15 mouse cellular contexts compared by ENCODE assay signal in the genomic region with DNA sequence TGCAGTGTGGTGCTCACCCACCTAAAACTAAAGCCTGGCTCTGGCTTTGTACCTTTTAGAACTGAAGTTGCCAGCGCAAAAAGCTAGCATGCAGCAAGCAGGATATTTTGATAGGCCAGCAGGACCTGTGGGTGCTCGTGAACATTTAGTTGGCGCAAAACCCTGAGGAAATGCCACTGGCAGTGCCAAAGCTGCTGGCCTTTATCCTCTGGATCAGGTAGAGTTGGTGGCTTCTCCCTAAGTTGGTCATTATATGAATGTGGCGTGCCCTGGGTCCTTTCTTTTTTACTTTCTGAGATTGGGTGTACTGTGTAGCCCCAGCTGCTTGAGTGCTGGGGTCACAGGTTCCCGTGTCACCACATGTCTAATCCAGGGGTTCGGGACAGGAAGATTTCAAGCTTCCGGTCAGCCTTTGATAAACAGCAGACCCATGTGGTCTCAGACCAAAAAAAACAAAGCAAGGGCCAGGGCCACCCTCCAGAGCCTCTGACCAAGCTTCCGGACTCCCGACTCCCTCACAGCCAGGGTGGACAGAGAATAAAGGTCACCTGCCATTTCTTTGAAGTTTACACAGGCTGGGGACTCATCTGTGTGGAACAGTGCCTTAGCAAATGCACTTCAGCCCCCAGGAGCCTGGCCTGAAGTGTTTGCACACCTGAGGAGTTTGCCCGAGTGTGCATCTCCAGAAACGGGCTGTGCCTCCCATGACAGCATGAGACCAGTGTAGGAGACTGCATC. TPM values are rescaled to one million over a fixed set of nuclear protein-coding genes. Genes with fewer than 3 reads are reported as not detected.
A peak's percentile ranks its signal among the peaks of the same experiment; 100 is the strongest.
DNase-seq lines count a peak whose midpoint lies in the region; ATAC-seq and TF ChIP-seq lines count a peak whose summit lies in the region.
"Had no signal": no experiment of that assay in that cellular context is flagged by ENCODE, and none has a peak within 500 bp of the region (broad histone marks: within the 10 kb centered on the region; RNA-seq: fewer than 3 reads in every experiment).

No protein-coding gene starts in this region.

- H3K4me1 ChIP-seq in hindbrain, embryonic 10.5 days (replicated peaks): peaks cover 19% of the 10 kb centered on the region
- peaks cover 1% of the 10 kb centered on the region; the same call in 1 of the 2 replicates for H3K4me1 ChIP-seq in hindbrain, postnatal 0 days (ENCODE audit: insufficient read depth, low read length)
- H3K4me1 ChIP-seq in lung, embryonic 16.5 days (replicated peaks; ENCODE audit: control insufficient read depth, insufficient read depth, low read length): peaks cover 14% of the 10 kb centered on the region
- H3K4me1 ChIP-seq: embryonic facial prominence, embryonic 12.5 days had no signal

- ATAC-seq in hindbrain, postnatal 0 days: no peak
- peak; percentile 65 for ATAC-seq in lung, embryonic 16.5 days (ENCODE audit: low read depth)
- ATAC-seq: midbrain, embryonic 16.5 days had no signal

- peaks cover 57% of the 10 kb centered on the region for H3K36me3 ChIP-seq in hindbrain, embryonic 10.5 days
- H3K36me3 ChIP-seq in hindbrain, postnatal 0 days (ENCODE audit: insufficient read depth, low read length): peaks cover 39% of the 10 kb centered on the region
- peaks cover 29% of the 10 kb centered on the region for H3K36me3 ChIP-seq in lung, embryonic 16.5 days (ENCODE audit: control insufficient read depth, insufficient read depth, low read length)

- no peak overlapping the region for H3K4me2 ChIP-seq in hindbrain, postnatal 0 days (ENCODE audit: low read depth, low read length)
- 0 out of 2 replicates have a peak overlapping the region, but pooled peaks have one; percentile 1 for H3K4me2 ChIP-seq in lung, embryonic 16.5 days (ENCODE audit: low read depth, low read length)
- H3K4me2 ChIP-seq: embryonic facial prominence, embryonic 12.5 days; intestine, embryonic 15.5 days; neural tube, embryonic 13.5 days had no signal

- no peak for DNase-seq in hindbrain, embryonic 10.5 days (ENCODE audit: low spot score)
- no peak for DNase-seq in hindbrain, postnatal 0 days (ENCODE audit: low spot score)
- peak; percentile 36 for DNase-seq in kidney, adult 9 months
- peak; percentile 22 for DNase-seq in kidney, postnatal 14 days
- no peak for DNase-seq in left cerebral cortex, adult 9 months (ENCODE audit: low spot score in 2 of 2)
- no peak for DNase-seq in layer of hippocampus, postnatal 14 days (ENCODE audit: low spot score in 2 of 2)
- DNase-seq: adrenal gland, postnatal 25 days; cerebellum, postnatal 36 days; spleen, adult 18-20 months had no signal

- H3K27ac ChIP-seq in hindbrain, embryonic 10.5 days: 0 out of 2 replicates have a peak overlapping the region, but pooled peaks have one; percentile 56
- H3K27ac ChIP-seq in hindbrain, postnatal 0 days: no peak overlapping the region
- no peak overlapping the region for H3K27ac ChIP-seq in lung, embryonic 16.5 days (ENCODE audit: low read length)
- H3K27ac ChIP-seq: embryonic facial prominence, embryonic 12.5 days; intestine, embryonic 15.5 days; neural tube, embryonic 13.5 days; stomach, postnatal 0 days had no signal

- no peak overlapping the region for H3K4me3 ChIP-seq in hindbrain, embryonic 10.5 days
- H3K4me3 ChIP-seq in hindbrain, postnatal 0 days (ENCODE audit: low read length): no peak overlapping the region
- no peak overlapping the region for H3K4me3 ChIP-seq in lung, embryonic 16.5 days (ENCODE audit: low read length)
- H3K4me3 ChIP-seq: embryonic facial prominence, embryonic 12.5 days; intestine, embryonic 15.5 days; neural tube, embryonic 13.5 days had no signal

- TF ChIP-seq CTCF in hindbrain, postnatal 0 days (IDR thresholded peaks at IDR 0.05; ENCODE audit: low read depth): no peak

- H3K27me3 ChIP-seq in hindbrain, embryonic 10.5 days (ENCODE audit: insufficient read depth, poor library complexity, severe bottlenecking): no peaks in the 10 kb centered on the region
- H3K27me3 ChIP-seq in hindbrain, postnatal 0 days (ENCODE audit: insufficient read depth, low read length): no peaks in the 10 kb centered on the region
- no peaks in the 10 kb centered on the region for H3K27me3 ChIP-seq in lung, embryonic 16.5 days (ENCODE audit: control insufficient read depth, insufficient read depth, low read depth, low read length)
- H3K27me3 ChIP-seq: embryonic facial prominence, embryonic 12.5 days; intestine, embryonic 15.5 days; neural tube, embryonic 13.5 days had no signal

- no peak overlapping the region for H3K9ac ChIP-seq in hindbrain, postnatal 0 days (replicated peaks; ENCODE audit: low read length)
- no peak overlapping the region; the same call in 1 of the 2 replicates for H3K9ac ChIP-seq in lung, embryonic 16.5 days (ENCODE audit: low read length)
- H3K9ac ChIP-seq: embryonic facial prominence, embryonic 12.5 days; intestine, embryonic 15.5 days; neural tube, embryonic 13.5 days had no signal

- WGBS in hindbrain, embryonic 10.5 days: 76% methylated on average over 11 of the region's 11 CpGs
- WGBS in hindbrain, postnatal 0 days: 76% methylated on average over 11 of the region's 11 CpGs
- 41% methylated on average over 11 of the region's 11 CpGs for WGBS in lung, embryonic 16.5 days

- H3K9me3 ChIP-seq in hindbrain, embryonic 10.5 days: no peaks in the 10 kb centered on the region
- no peaks in the 10 kb centered on the region for H3K9me3 ChIP-seq in hindbrain, postnatal 0 days (ENCODE audit: low read length)
- no peaks in the 10 kb centered on the region for H3K9me3 ChIP-seq in lung, embryonic 16.5 days (ENCODE audit: control insufficient read depth, low read length)
- H3K9me3 ChIP-seq: embryonic facial prominence, embryonic 12.5 days; intestine, embryonic 15.5 days; neural tube, embryonic 13.5 days had no signal

RNA-seq across cellular contexts. Expression of a gene that starts 22.1 kb away (rescaled TPM):
- 30.1 TPM in 2 replicates for polyA plus RNA-seq in hindbrain, embryonic 10.5 days (2016; fragmentation: Nextera tagmentation; extraction: Ambion mirVana)
- total RNA-seq in hindbrain, postnatal 0 days (2014; rRNA removed): 34.4 and 39.1 TPM in 2 replicates
- polyA plus RNA-seq in hindbrain, postnatal 0 days (2015; fragmentation: Nextera tagmentation; extraction: Ambion mirVana): 35.9 and 36.8 TPM in 2 replicates
- polyA plus RNA-seq in lung, embryonic 16.5 days (2015; fragmentation: Nextera tagmentation; extraction: Ambion mirVana): 29.8 and 31.7 TPM in 2 replicates
- total RNA-seq in layer of hippocampus, postnatal 14 days (2021): 10 to 100 TPM; 19.6 to 21.9 TPM

RNA-seq across cellular contexts. Expression of a gene that starts 22.3 kb away (rescaled TPM):
- 60.9 and 66.6 TPM in 2 replicates for polyA plus RNA-seq in hindbrain, embryonic 10.5 days (2016; fragmentation: Nextera tagmentation; extraction: Ambion mirVana)
- total RNA-seq in hindbrain, postnatal 0 days (2014; rRNA removed): 143 and 146 TPM in 2 replicates
- polyA plus RNA-seq in hindbrain, postnatal 0 days (2015; fragmentation: Nextera tagmentation; extraction: Ambion mirVana): 69.8 and 71.9 TPM in 2 replicates
- polyA plus RNA-seq in lung, embryonic 16.5 days (2015; fragmentation: Nextera tagmentation; extraction: Ambion mirVana): 31.1 and 36.1 TPM in 2 replicates
- 10 to 100 TPM; 40.5 to 48.2 TPM for total RNA-seq in layer of hippocampus, postnatal 14 days (2021)

RNA-seq across cellular contexts. Expression of a gene that starts 41.3 kb away (rescaled TPM):
- polyA plus RNA-seq in hindbrain, embryonic 10.5 days (2016; fragmentation: Nextera tagmentation; extraction: Ambion mirVana): 52.5 and 56.2 TPM in 2 replicates
- total RNA-seq in hindbrain, postnatal 0 days (2014; rRNA removed): 67.5 and 69.9 TPM in 2 replicates
- 31.1 and 31.4 TPM in 2 replicates for polyA plus RNA-seq in hindbrain, postnatal 0 days (2015; fragmentation: Nextera tagmentation; extraction: Ambion mirVana)
- 52.5 and 54.1 TPM in 2 replicates for polyA plus RNA-seq in lung, embryonic 16.5 days (2015; fragmentation: Nextera tagmentation; extraction: Ambion mirVana)
- total RNA-seq in layer of hippocampus, postnatal 14 days (2021): 10 to 100 TPM; 72.6 to 85.0 TPM

RNA-seq across cellular contexts. Expression of a gene that starts 41.4 kb away (rescaled TPM):
- polyA plus RNA-seq in hindbrain, embryonic 10.5 days (2016; fragmentation: Nextera tagmentation; extraction: Ambion mirVana): 114 and 124 TPM in 2 replicates
- total RNA-seq in hindbrain, postnatal 0 days (2014; rRNA removed): 43.2 and 43.8 TPM in 2 replicates
- polyA plus RNA-seq in hindbrain, postnatal 0 days (2015; fragmentation: Nextera tagmentation; extraction: Ambion mirVana): 47.5 and 48.0 TPM in 2 replicates
- polyA plus RNA-seq in lung, embryonic 16.5 days (2015; fragmentation: Nextera tagmentation; extraction: Ambion mirVana): 200 and 214 TPM in 2 replicates
- 10 to 100 TPM; 37.6 to 41.4 TPM for total RNA-seq in layer of hippocampus, postnatal 14 days (2021)

Comparison
In these comparisons a context has a peak if more than half of its experiments do, and no peak if none do; other contexts are left out.
1. DNase-seq: peak in kidney, adult 9 months (single experiment) and kidney, postnatal 14 days (single experiment); none in hindbrain, embryonic 10.5 days (single experiment), hindbrain, postnatal 0 days (single experiment), left cerebral cortex, adult 9 months (0 of 2) and layer of hippocampus, postnatal 14 days (0 of 2).